Mouse (Mus musculus): ENCODE results near the gene Wbp1l. TPM values are rescaled to one million over a fixed set of nuclear protein-coding genes. Genes with fewer than 3 reads are reported as not detected.

Gene Wbp1l
- polyA plus RNA-seq, 1 experiment from 2014 or later: 39.7 TPM

DNA sequence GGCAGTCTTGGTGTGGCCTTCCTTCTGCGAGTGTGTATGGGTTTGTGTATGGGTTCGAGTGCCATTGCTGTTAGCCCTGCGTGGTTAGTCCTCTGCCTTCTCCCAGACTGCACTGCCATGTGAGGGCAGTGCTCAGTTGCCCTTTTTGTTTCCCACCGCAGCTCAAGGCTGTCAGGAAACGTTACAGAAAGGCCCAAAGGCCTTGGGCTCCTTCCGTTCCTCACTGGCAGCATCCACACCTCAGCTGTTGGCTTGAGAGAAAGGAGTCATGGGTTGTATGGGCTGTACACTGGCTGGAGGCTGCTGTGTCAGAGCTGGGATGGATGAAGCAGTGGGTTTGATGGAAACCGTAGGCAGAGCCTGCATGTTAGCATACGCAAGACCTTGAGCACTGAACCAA is 41.9 kb downstream of the Wbp1l start:
- Histone ChIP-seq H3K27me3 (no peaks in the 10 kb centered on the region), H3K36me3 (no peaks in the 10 kb centered on the region), H3K27ac (replicated peaks) (no peak overlapping the region), H3K4me2 (replicated peaks) (no peak overlapping the region), H3K9ac (replicated peaks) (no peak overlapping the region), H3K9me3 (no peaks in the 10 kb centered on the region), H3K4me3 (no peak overlapping the region), H3K4me1 (peaks cover 48% of the 10 kb centered on the region)
- ATAC-seq (replicated peaks): no peak
- WGBS: 96% methylated on average over 8 of the region's 8 CpGs

DNA sequence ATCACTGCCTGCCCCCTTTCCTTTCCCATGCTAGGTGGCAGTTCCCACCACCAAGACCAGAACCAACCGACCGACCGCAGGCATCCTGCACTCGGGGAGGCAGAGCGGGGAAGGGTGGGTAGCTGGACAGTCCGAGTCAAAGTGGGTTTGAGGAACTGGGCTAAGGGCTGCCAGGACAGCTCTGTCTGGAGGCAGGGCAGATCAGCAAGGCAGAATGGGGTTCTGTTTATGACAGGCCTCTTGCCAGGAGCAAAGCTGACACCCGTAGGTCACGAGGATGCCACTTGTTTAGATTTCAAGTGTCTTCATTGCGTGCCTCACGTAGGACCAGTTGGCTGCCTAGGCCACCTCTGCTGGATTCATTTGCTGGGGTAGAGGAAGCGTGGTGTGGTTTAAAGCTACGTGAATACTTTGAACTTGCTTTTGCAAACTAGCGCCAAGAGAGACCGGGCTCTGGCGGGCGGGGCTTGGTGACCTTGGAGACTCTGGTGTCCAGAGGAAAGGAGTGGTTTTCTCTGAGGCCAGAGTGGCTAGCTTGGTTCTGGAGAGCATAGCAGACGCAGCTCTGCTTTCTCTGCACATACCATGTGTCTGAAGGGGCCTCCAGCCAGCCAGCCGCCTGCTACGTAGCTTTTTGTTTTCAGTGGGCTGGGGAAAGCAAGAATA is 42.7 kb downstream of the Wbp1l start:
- Histone ChIP-seq H3K36me3 (no peaks in the 10 kb centered on the region), H3K4me3 (no peak overlapping the region), H3K4me1 (peaks cover 54% of the 10 kb centered on the region), H3K9me3 (no peaks in the 10 kb centered on the region), H3K9ac (replicated peaks) (no peak overlapping the region), H3K27ac (replicated peaks) (peak overlapping the region; percentile 58), H3K4me2 (replicated peaks) (no peak overlapping the region), H3K27me3 (no peaks in the 10 kb centered on the region)
- WGBS: 62% methylated on average over 19 of the region's 19 CpGs
- no peak for ATAC-seq (replicated peaks)

DNA sequence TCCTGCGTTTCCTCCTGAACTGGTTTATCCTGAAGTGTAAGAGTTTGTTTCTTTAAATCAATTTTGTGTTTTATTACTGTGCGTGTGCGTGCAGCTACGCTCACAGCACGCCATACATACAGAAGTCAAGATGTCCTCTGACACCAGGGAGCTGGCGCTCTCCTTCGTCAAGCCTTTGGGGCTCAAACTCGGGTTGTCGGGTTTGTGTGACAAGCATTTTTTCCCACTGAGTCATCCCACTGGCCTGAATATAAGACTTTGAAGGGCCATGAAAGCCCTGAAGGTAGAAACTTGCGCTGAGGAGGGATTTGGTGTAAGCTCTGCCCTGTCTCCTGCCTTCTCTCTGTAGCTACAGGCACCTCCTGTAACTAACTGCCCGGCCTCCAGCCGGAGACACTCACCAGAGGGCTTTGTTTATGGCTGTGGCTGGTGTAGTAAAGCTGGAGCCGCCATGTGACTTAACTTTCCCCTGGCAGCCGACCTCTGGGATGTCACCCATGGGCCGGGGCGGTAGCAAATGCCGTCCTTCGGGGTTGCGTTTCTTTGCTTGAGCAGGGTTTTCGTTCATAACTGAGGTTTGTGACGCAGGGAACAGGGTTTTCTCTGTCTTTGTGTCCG is 43.4 kb downstream of the Wbp1l start:
- Histone ChIP-seq H3K36me3 (no peaks in the 10 kb centered on the region), H3K9ac (replicated peaks) (no peak overlapping the region)

DNA sequence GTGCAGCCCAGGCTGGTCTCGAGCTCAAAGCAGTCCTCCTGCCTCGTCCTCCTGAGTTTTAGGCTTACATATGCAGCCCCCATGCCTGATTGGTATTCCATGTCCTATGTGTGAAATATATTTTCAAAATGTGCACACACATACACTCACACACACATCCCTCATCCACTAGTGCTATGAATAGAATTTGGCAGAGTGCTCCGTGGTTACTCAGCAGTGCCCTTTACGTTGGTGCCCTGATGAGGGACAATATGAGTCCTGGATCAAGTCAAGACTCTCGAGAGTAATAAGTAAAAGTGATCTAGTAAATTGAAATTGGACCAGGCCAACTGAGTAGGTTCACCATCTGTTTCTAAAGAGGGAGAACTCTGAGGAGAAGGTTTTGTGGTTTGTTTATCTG is 44.4 kb downstream of the Wbp1l start:
- no peak for ATAC-seq (replicated peaks)
- 72% methylated on average over 5 of the region's 5 CpGs for WGBS
- no peaks in the 10 kb centered on the region for H3K36me3 ChIP-seq
- no peaks in the 10 kb centered on the region for H3K27me3 ChIP-seq
- H3K4me1 ChIP-seq: peaks cover 54% of the 10 kb centered on the region
- H3K27ac ChIP-seq (replicated peaks): no peak overlapping the region; the same call in 1 of the 2 replicates
- H3K9me3 ChIP-seq: no peaks in the 10 kb centered on the region
- no peak overlapping the region for H3K9ac ChIP-seq (replicated peaks)
- H3K4me2 ChIP-seq (replicated peaks): no peak overlapping the region
- no peak overlapping the region for H3K4me3 ChIP-seq

More for the DNA sequence above, 43.4 kb downstream of the Wbp1l start:
- WGBS: 66% methylated on average over 22 of the region's 22 CpGs
- ATAC-seq (replicated peaks): no peak
- peak overlapping the region; percentile 58 for H3K27ac ChIP-seq (replicated peaks)
- no peak overlapping the region for H3K4me3 ChIP-seq
- H3K9me3 ChIP-seq: no peaks in the 10 kb centered on the region
- no peak overlapping the region for H3K4me2 ChIP-seq (replicated peaks)
- H3K27me3 ChIP-seq: no peaks in the 10 kb centered on the region
- peaks cover 54% of the 10 kb centered on the region for H3K4me1 ChIP-seq

DNA sequence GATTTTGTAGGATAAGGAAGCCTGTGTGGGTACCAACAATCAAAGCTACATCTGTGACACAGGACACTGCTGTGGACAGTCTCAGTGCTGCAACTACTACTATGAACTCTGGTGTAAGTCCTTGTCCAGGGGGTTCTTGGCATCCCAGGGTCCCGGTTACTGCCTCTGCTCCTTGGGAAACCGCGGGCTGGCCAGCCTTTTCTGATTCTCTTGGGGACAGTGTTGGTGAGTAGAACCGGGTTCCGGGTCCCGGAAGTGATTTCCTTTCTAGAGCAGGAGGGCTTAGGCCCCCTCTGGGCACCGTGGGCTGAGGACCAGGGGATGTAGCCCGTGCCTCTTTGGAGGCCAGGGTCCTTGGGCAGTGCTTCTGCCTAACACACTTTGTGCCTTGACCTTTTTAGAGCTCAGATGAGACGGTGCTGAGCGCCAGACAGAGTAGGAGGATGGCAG is 45.5 kb downstream of the Wbp1l start:
- Histone ChIP-seq H3K27ac (replicated peaks) (peak overlapping the region; percentile 53), H3K36me3 (no peaks in the 10 kb centered on the region; the same call in 1 of the 2 replicates), H3K4me2 (replicated peaks) (no peak overlapping the region), H3K27me3 (no peaks in the 10 kb centered on the region), H3K4me1 (peaks cover 54% of the 10 kb centered on the region), H3K9ac (replicated peaks) (no peak overlapping the region), H3K4me3 (no peak overlapping the region), H3K9me3 (no peaks in the 10 kb centered on the region)
- WGBS: 72% methylated on average over 10 of the region's 10 CpGs
- no peak for ATAC-seq (replicated peaks)

DNA sequence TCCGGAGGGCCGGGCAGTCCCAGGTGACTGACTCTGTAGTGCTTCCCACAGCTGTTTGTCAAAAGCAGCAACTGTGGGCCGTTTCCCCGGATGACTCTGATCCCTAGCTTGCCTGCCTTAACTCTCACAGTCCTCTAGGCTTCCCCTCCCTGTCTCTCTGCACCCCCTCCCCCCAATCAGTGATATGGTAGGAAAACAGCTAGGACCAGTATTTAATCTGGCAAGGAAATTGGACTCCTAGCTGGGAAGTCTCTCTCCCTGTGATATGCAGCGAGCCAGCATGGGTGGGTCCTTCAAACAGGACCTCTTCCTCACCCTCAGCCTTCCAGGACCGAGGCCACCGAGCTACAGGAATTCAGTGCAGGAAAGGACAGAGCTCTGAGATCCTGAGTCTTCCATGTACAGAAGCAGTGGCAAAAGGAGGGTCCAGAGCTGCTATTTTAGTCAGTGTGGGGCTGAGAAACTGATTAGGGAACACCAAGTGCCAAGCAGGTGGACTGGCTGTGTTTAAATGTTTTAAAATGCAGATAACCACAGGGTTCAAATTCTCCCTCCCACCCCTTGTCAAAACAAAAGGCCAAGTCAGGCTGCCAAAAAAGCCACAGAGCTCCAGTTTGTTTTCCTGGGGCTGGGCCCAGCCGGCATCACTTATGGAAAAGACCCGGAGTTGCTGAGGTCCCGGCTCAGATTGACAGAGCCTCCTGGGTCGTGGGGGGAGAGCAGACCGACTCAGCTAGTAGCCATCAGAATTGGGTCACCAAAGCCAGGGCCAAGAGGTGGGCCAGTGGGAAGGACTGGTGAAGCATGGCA is 46.1 kb downstream of the Wbp1l start:
- peak overlapping the region; percentile 53 for H3K27ac ChIP-seq (replicated peaks)
- peaks cover 54% of the 10 kb centered on the region for H3K4me1 ChIP-seq
- H3K4me3 ChIP-seq: no peak overlapping the region
- no peak; the same call in 1 of the 2 replicates for ATAC-seq (replicated peaks)
- H3K36me3 ChIP-seq: no peaks in the 10 kb centered on the region; the same call in 1 of the 2 replicates
- H3K4me2 ChIP-seq (replicated peaks): no peak overlapping the region
- WGBS: 27% methylated on average over 12 of the region's 12 CpGs
- no peak overlapping the region for H3K9ac ChIP-seq (replicated peaks)
- H3K9me3 ChIP-seq: no peaks in the 10 kb centered on the region
- H3K27me3 ChIP-seq: no peaks in the 10 kb centered on the region

DNA sequence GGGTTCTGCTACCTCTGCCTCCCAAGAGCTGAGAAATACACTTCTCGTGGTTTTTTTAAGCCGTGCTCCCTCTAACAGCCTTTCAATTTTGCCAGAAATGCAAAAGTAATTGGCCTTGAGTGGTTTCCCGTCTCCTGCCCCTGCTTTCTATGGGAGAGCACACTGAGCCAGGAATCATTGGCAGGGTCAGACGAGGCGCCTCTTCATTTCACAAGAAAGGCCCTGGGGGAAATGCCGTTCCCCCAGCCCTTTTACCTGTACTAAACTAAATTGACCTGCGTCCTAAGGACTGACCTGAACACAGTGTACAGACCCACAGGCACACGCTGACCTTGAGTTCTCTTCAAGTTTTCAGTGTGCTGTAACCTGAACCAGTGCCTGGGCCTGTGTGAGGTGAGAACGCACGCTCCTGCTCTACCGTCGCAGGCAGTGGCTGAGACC is 47.2 kb downstream of the Wbp1l start:
- H3K36me3 ChIP-seq: no peaks in the 10 kb centered on the region; the same call in 1 of the 2 replicates
- H3K27me3 ChIP-seq: no peaks in the 10 kb centered on the region
- peak overlapping the region; percentile 53 for H3K27ac ChIP-seq (replicated peaks)
- peaks cover 51% of the 10 kb centered on the region for H3K4me1 ChIP-seq
- no peaks in the 10 kb centered on the region for H3K9me3 ChIP-seq
- H3K4me2 ChIP-seq (replicated peaks): no peak overlapping the region
- H3K4me3 ChIP-seq: no peak overlapping the region
- H3K9ac ChIP-seq (replicated peaks): no peak overlapping the region
- no peak for ATAC-seq (replicated peaks)
- WGBS: 64% methylated on average over 12 of the region's 12 CpGs

DNA sequence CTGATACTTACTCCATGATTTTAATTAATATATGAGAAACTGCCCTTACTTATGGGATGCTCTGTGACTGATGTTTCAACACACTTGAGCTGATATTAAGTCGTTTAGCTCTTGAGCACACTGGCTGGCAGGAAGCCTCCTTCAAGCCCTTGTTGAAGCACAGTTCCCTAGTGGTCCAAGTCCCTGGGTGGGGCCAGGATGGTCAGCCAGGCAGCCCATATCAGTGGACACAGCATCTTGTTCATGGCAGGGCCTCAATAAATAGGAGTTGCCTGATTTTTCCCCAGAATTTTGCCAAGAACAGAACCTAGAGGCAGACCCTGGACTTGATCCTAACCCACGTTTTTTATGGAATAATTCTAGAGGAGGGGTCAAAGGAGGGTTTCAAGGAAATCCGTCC is 48.4 kb downstream of the Wbp1l start:
- no peaks in the 10 kb centered on the region for H3K27me3 ChIP-seq
- H3K4me3 ChIP-seq: no peak overlapping the region
- H3K9me3 ChIP-seq: no peaks in the 10 kb centered on the region
- WGBS: 78% methylated on average over 3 of the region's 3 CpGs
- H3K4me2 ChIP-seq (replicated peaks): no peak overlapping the region
- H3K4me1 ChIP-seq: peaks cover 39% of the 10 kb centered on the region
- H3K36me3 ChIP-seq: peaks cover under 1% of the 10 kb centered on the region; the same call in 1 of the 2 replicates
- ATAC-seq (replicated peaks): no peak
- no peak overlapping the region for H3K27ac ChIP-seq (replicated peaks)
- no peak overlapping the region for H3K9ac ChIP-seq (replicated peaks)

DNA sequence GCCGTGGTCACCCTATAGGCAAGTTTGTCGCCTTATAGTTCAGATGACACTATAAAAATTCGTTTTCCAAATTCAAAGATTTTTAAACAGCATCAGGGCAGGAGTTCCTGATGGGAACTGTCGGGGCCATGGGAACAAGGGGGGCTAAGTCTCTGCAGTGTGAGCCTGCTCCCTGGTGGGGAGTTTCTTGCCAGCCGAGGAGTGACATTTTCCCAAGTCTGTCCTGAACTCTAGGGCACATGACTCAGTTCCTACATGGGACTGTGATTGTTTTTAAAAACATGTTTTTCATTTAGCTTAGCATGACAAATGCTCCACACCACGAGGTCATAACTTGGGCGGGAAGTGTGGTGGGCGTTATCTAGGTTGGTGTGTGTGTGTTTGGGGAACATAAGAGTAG is 49.0 kb downstream of the Wbp1l start:
- Histone ChIP-seq H3K4me2 (replicated peaks) (no peak overlapping the region), H3K4me3 (no peak overlapping the region), H3K9me3 (no peaks in the 10 kb centered on the region), H3K9ac (replicated peaks) (no peak overlapping the region), H3K27me3 (no peaks in the 10 kb centered on the region), H3K27ac (replicated peaks) (no peak overlapping the region), H3K36me3 (peaks cover 4% of the 10 kb centered on the region), H3K4me1 (peaks cover 34% of the 10 kb centered on the region)
- ATAC-seq (replicated peaks): no peak
- WGBS: 87% methylated on average over 8 of the region's 8 CpGs

DNA sequence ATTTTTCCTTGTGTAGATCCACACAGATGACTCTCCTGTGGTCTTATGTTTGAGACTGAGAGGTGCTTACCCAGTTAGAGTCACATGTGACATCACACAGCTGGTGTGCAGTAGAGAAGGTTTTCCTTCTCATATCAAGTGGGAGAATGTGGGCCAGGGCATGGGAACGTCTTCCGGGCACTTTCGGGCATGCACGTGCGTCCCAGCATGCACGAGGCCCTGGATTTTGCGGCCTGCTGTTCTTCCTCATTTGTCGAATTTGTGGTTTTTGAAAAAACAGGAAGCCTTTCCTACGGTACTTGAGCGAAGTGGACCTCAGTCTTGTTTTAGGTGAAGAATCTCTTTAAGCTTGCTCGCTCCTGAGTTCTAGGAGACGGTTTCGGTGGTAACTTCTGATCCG is 49.7 kb downstream of the Wbp1l start:
- H3K36me3 ChIP-seq: peaks cover 12% of the 10 kb centered on the region
- no peak overlapping the region for H3K9ac ChIP-seq (replicated peaks)
- no peak overlapping the region for H3K4me3 ChIP-seq
- ATAC-seq (replicated peaks): no peak
- H3K4me2 ChIP-seq (replicated peaks): no peak overlapping the region
- 98% methylated on average over 14 of the region's 14 CpGs for WGBS
- no peak overlapping the region for H3K27ac ChIP-seq (replicated peaks)
- peaks cover 27% of the 10 kb centered on the region for H3K4me1 ChIP-seq
- no peaks in the 10 kb centered on the region for H3K9me3 ChIP-seq
- no peaks in the 10 kb centered on the region for H3K27me3 ChIP-seq

DNA sequence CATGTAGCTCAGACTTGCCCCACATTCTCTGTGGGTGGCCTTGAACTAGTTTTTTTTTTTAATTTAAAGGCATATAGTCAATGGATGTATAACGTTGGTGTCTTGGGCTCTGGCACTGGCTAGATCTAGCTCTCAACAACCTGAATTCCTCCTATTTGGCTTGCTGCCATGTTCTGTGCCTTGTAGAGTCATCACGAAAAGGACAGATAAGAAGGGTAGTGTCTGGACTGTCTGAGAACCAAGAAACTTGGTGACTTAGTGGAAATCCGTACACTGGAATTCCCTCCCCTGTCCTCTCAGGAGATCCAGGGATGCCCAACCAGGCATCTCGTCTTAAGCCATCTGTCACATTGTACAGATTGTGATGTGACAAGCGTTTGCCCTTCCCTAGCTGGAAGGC is 54.3 kb downstream of the Wbp1l start:
- 83% methylated on average over 5 of the region's 5 CpGs for WGBS
- ATAC-seq (replicated peaks): no peak
- Histone ChIP-seq H3K36me3 (peaks cover 43% of the 10 kb centered on the region), H3K4me3 (no peak overlapping the region), H3K9me3 (no peaks in the 10 kb centered on the region), H3K9ac (replicated peaks) (no peak overlapping the region), H3K4me2 (replicated peaks) (no peak overlapping the region), H3K27me3 (no peaks in the 10 kb centered on the region), H3K27ac (replicated peaks) (no peak overlapping the region), H3K4me1 (no peaks in the 10 kb centered on the region)

DNA sequence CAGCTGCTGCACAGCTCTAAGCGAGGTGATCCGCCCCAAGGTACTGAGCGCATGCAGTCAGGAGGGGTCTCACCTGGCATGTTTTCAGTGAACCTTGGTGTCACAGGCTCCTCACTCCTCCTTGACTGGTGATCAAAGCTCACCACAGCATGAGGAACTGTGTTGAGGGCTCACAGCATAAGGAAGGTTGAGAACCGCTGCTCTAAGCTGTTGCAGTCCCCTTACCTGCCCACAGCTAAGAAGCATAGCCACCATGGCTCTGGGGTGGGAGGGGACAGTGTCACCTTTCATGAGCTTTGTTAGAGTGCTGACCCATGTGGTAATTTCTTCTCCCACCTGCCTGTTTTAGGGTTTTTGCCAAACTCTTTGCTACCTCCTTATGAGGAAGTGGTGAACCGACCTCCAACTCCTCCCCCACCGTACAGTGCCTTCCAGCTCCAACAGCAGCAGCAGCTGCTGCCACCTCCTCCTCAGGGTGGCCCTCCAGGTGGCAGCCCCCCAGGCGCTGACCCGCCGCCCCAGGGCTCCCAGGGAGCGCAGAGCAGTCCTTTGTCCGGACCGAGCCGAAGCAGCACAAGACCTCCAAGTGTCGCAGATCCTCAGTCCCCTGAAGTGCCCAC is 54.8 kb downstream of the Wbp1l start:
- Histone ChIP-seq H3K9me3 (no peaks in the 10 kb centered on the region), H3K27me3 (no peaks in the 10 kb centered on the region), H3K36me3 (peaks cover 43% of the 10 kb centered on the region), H3K4me3 (no peak overlapping the region), H3K27ac (replicated peaks) (no peak overlapping the region), H3K4me1 (no peaks in the 10 kb centered on the region), H3K4me2 (replicated peaks) (no peak overlapping the region), H3K9ac (replicated peaks) (no peak overlapping the region)
- ATAC-seq (replicated peaks): no peak
- 93% methylated on average over 14 of the region's 14 CpGs for WGBS

Measured in forebrain, embryonic 15.5 days (tissue).